Mouse (Mus musculus) liver, embryonic 14.5 days (tissue): ENCODE data around the gene Synj2. TPM values are rescaled to one million over a fixed set of nuclear protein-coding genes. Genes with fewer than 3 reads are reported as not detected.

Experiments
- ATAC-seq: fragments of 200-750 bp; cut with Nextera tagmentation; 2 replicates; pipeline ENCODE4 v1.8.0; 2017; ENCODE audit warnings: moderate number of reproducible peaks, mild to moderate bottlenecking, moderate library complexity; ENCODE audit not compliant: insufficient read depth
- DNase-seq, 3 experiments: peaks; one replicate each; pipeline ENCODE4 v3.0.0-alpha.2; 2012 to 2013; ENCODE audit warnings: low read depth in 3 of 3, low spot score in 3 of 3
- H3K27ac ChIP-seq: fragments of 300-500 bp; sonication (generic); 2 replicates; pipeline ENCODE4 v1.5.1; 2014; ENCODE audit warnings: moderate library complexity, mild to moderate bottlenecking, control low read depth, inconsistent platforms
- H3K27me3 ChIP-seq: fragments of 300-500 bp; sonication (generic); 2 replicates; pipeline ENCODE4 v1.6.1; 2014; ENCODE audit warnings: mild to moderate bottlenecking, low read length, moderate library complexity; ENCODE audit not compliant: control insufficient read depth, insufficient read depth
- H3K36me3 ChIP-seq: fragments of 300-500 bp; sonication (generic); replicated peaks from 2 replicates; pipeline ENCODE4 v1.6.1; 2014; ENCODE audit warnings: low read depth; ENCODE audit not compliant: control insufficient read depth, insufficient read depth
- H3K4me1 ChIP-seq, 2 experiments: fragments of 200-500 bp in 1 of 2; fragments of 300-500 bp in 1 of 2; sonication (generic) in 1 of 2; replicated peaks; 2 replicates each; pipeline ENCODE4 v1.6.1; 2012 to 2014; ENCODE audit warnings: antibody characterized with exemption in 1 of 2, inconsistent platforms in 1 of 2, low read length in 1 of 2; ENCODE audit not compliant: control insufficient read depth in 2 of 2, insufficient read depth in 2 of 2
- H3K4me2 ChIP-seq: fragments of 300-500 bp; sonication (generic); 2 replicates; pipeline ENCODE4 v1.6.1; 2014; ENCODE audit warnings: low read depth, mild to moderate bottlenecking, control low read depth, moderate library complexity
- H3K4me3 ChIP-seq, 2 experiments: fragments of 200-500 bp in 1 of 2; fragments of 300-500 bp in 1 of 2; sonication (generic) in 1 of 2; 2 replicates each; pipeline ENCODE4 v1.5.1; 2012 to 2014; ENCODE audit warnings: low read depth in 2 of 2, low read length in 2 of 2, mild to moderate bottlenecking in 2 of 2, control low read depth in 1 of 2, inconsistent platforms in 1 of 2, moderate library complexity in 1 of 2; ENCODE audit not compliant: insufficient read depth in 1 of 2
- H3K9ac ChIP-seq: fragments of 300-500 bp; sonication (generic); replicated peaks from 2 replicates; pipeline ENCODE4 v1.6.1; 2014; ENCODE audit warnings: mild to moderate bottlenecking, control low read depth, moderate library complexity
- H3K9me3 ChIP-seq: fragments of 300-500 bp; sonication (generic); 2 replicates; pipeline ENCODE4 v1.6.1; 2016; ENCODE audit warnings: low read length, mixed read lengths; ENCODE audit not compliant: control insufficient read depth
- CTCF ChIP-seq: IDR thresholded peaks from 2 replicates; pipeline ENCODE4 v1.5.1; 2016; ENCODE audit warnings: antibody characterized with exemption, low read depth, control low read depth
- EP300 ChIP-seq: IDR thresholded peaks from 2 replicates; pipeline ENCODE4 v1.6.1; 2016; ENCODE audit warnings: antibody characterized with exemption, low read depth
- WGBS: fragments of 180-500 bp; shearing (Covaris S2); extraction: QIAGEN DNeasy Blood & Tissue Kit; methylation state at CpG from one replicate; pipeline ENCODE4 v1.1.7; 2014; ENCODE audit not compliant: insufficient replicate concordance; 5-methylcytosine and 5-hydroxymethylcytosine counted together
- polyA plus RNA-seq, 2 experiments: library from polyadenylated mRNA; depleted of rRNA in 1 of 2; stranded (reverse) in 1 of 2; unstranded in 1 of 2; fragments of >200 nt; fragmentation: Nextera tagmentation in 1 of 2; extraction: Ambion mirVana in 1 of 2; gene quantifications; 2 replicates each; pipeline versions ENCODE4 v1.2.1 to v1.2.3; 2012 to 2014

Synj2 gene
- polyA plus RNA-seq, 2 experiments, result 1.6 to 1.9 TPM

DNA sequence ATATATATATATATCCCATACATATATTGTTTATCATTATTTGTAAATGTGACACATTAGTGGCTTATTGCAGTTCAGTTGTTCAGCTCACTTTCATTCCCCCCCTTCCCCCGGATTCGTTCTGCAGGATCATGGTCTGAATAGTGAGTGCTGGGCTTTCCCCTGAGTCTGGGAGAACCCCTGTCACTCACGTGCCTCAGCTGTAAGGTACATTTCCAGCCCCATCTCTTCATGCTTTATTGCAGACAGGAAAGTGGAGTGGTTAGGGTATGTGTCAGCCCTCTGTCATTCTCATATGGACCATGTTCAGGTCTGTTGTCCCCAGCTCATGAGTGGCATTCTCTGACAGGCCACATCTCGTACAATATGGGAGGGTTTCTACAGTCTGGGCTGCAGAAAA, 72.0 kb downstream of the Synj2 start:
- WGBS, result 61% methylated on average over 4 of the region's 4 CpGs
- no peak for ATAC-seq

DNA sequence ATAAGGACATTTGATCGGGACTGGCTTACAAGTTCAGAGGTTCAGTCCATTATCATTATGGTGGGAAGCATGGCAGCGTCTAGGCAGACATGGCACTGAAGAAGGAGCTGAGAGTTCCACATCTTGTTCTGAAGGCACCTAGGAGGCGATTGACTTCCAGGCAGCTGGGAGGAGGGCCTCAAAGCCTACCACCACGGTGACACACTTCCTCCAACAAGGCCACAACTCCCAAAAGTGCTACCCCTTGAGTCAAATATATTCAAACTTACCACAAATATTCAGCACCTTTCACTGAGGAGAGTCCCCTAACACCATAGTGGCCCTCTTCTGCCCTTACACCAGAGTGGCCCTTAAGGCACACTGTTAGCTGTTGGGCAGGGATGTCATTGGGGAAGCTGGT, 73.9 kb downstream of the Synj2 start:
- ATAC-seq, result no peak
- 48% methylated on average over 4 of the region's 4 CpGs for WGBS
- H3K4me2 ChIP-seq, result no peak overlapping the region
- H3K27ac ChIP-seq, result no peak overlapping the region
- H3K9ac ChIP-seq, result no peak overlapping the region
- no peak overlapping the region for H3K4me3 ChIP-seq
- peaks cover 0 to 6% of the 10 kb centered on the region in 2 experiments; a peak in 1 of 4 replicates for H3K4me1 ChIP-seq
- H3K27me3 ChIP-seq, result no peaks in the 10 kb centered on the region
- H3K9me3 ChIP-seq, result no peaks in the 10 kb centered on the region
- DNase-seq, result no peak
- no peak for TF ChIP-seq EP300
- no peak for TF ChIP-seq CTCF
- H3K36me3 ChIP-seq, result no peaks in the 10 kb centered on the region

More for the DNA sequence above, 72.0 kb downstream of the Synj2 start:
- Histone ChIP-seq H3K36me3 (no peaks in the 10 kb centered on the region), H3K4me1 (peaks cover 0 to 10% of the 10 kb centered on the region in 2 experiments; a peak in 2 of 4 replicates), H3K4me2 (no peak overlapping the region), H3K27me3 (no peaks in the 10 kb centered on the region), H3K27ac (no peak overlapping the region), H3K9me3 (no peaks in the 10 kb centered on the region), H3K4me3 (no peak overlapping the region), H3K9ac (no peak overlapping the region)
- TF ChIP-seq CTCF, result no peak
- TF ChIP-seq EP300, result no peak
- no peak for DNase-seq

DNA sequence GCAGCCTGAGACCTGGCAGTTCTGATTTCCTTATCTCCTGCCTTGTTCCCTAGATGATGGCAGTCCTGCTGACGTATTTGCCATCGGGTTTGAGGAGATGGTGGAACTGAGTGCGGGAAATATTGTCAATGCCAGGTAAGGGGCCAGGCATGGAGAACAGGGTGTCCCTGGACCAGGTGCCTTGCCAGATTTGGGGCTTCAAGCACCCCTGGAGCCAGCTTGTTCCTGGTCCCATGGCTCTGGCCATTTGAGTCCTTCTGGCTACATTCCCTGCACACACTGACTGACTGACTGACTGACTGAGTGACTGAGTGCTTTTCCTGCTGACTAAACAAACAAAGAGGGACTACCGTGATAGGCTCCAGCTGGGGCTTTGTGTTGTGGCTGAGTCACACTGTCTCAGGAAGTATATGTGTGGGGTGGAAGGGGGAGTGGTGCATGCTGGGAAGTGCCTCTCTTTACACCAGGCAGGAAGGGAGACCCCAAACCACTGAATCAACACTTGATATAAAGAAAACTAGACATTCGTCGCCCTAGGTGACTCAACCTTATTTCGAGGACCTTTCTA, 75.2 kb downstream of the Synj2 start:
- Histone ChIP-seq H3K4me1 (peaks cover 0 to 6% of the 10 kb centered on the region in 2 experiments; a peak in 1 of 4 replicates), H3K36me3 (no peaks in the 10 kb centered on the region), H3K9me3 (no peaks in the 10 kb centered on the region), H3K27ac (no peak overlapping the region), H3K9ac (no peak overlapping the region), H3K27me3 (no peaks in the 10 kb centered on the region), H3K4me3 (no peak overlapping the region), H3K4me2 (no peak overlapping the region)
- no peak for TF ChIP-seq CTCF
- no peak for TF ChIP-seq EP300
- WGBS, result 27% methylated on average over 7 of the region's 7 CpGs
- no peak for DNase-seq
- no peak for ATAC-seq

DNA sequence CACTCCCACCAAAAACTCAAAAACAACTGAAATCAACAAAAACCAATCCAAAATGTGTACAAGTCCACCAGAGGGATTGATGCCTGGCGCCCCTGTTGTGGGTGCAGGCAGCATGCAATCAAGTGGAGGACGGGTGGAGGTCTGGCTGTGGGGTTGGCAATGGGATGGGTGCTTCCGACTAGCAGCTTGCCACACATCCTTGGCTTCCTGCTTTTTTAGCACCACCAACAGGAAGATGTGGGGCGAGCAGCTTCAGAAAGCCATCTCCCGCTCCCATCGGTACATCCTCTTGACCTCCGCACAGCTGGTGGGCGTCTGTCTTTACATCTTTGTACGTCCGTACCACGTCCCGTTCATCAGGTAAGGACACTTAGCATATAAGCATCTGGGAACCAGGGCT, 76.2 kb downstream of the Synj2 start:
- no peaks in the 10 kb centered on the region for H3K9me3 ChIP-seq
- 73% methylated on average over 12 of the region's 12 CpGs for WGBS
- no peaks in the 10 kb centered on the region for H3K36me3 ChIP-seq
- H3K4me1 ChIP-seq, result peaks cover 0 to 6% of the 10 kb centered on the region in 2 experiments; a peak in 1 of 4 replicates
- TF ChIP-seq EP300 (no peak), CTCF (no peak)
- DNase-seq (no peak), ATAC-seq (no peak)
- H3K4me3 ChIP-seq, result no peak overlapping the region
- no peak overlapping the region for H3K9ac ChIP-seq
- no peak overlapping the region for H3K4me2 ChIP-seq
- H3K27me3 ChIP-seq, result no peaks in the 10 kb centered on the region
- no peak overlapping the region for H3K27ac ChIP-seq

DNA sequence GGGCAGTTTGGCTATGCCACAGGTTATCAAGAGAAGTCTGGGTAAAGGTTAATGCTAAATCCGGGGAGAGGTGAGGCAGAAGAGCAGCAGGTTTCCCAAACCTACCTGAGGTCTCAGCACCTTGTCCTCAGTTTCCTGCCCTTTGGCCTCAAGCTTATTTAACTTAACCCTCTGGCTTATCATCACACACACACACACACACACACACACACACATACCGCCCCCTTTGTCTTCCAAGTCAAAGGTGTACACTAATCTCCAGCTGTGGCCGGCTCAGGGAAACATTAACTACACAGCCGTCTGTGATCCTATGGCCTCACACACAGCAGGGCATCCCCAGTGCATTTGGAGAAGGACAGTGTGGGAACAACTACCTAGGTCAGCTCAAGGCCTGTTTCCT, 77.3 kb downstream of the Synj2 start:
- H3K36me3 ChIP-seq, result no peaks in the 10 kb centered on the region
- peak; percentile 72 for ATAC-seq
- H3K9me3 ChIP-seq, result no peaks in the 10 kb centered on the region
- H3K9ac ChIP-seq, result no peak overlapping the region
- H3K27ac ChIP-seq, result no peak overlapping the region
- H3K4me3 ChIP-seq, result no peak overlapping the region
- H3K4me2 ChIP-seq, result no peak overlapping the region
- H3K27me3 ChIP-seq, result no peaks in the 10 kb centered on the region
- no peak for TF ChIP-seq EP300
- no peak for TF ChIP-seq CTCF
- peak in 2 of 3 experiments; percentile 24 to 27 for DNase-seq
- WGBS, result 53% methylated on average over 4 of the region's 4 CpGs
- H3K4me1 ChIP-seq, result peaks cover 0 to 6% of the 10 kb centered on the region in 2 experiments; a peak in 1 of 4 replicates
